Mouse (Mus musculus): ENCODE results near the gene Hcn2.

Hcn2 gene

GRCm38 (mm10) chr10:79708668-79709067, 7.8 kb upstream of the Hcn2 start:
- DNase-seq (ENCODE audit: low spot score) = no peak

GRCm38 (mm10) chr10:79709307-79709706, 7.1 kb upstream of the Hcn2 start:
- DNase-seq (ENCODE audit: low spot score) = no peak

- DNase-seq (ENCODE audit: low spot score) = no peak
These were observed 4.4 kb upstream of the Hcn2 start for GRCm38 (mm10) chr10:79712029-79712428.

- peak; percentile 93 for DNase-seq (ENCODE audit: low spot score)
These were observed 3.8 kb upstream of the Hcn2 start for GRCm38 (mm10) chr10:79712499-79713126.

- DNase-seq (ENCODE audit: low spot score) = no peak
These were observed 3.3 kb upstream of the Hcn2 start for GRCm38 (mm10) chr10:79713163-79713562.

- no peak for DNase-seq (ENCODE audit: low spot score)
These were observed 1.4 kb upstream of the Hcn2 start for GRCm38 (mm10) chr10:79714996-79715395.

- no peak for DNase-seq (ENCODE audit: low spot score)
These were observed 538 bp downstream of the Hcn2 start for GRCm38 (mm10) chr10:79716988-79717355.

GRCm38 (mm10) chr10:79717640-79718357, 1.4 kb downstream of the Hcn2 start:
- DNase-seq (ENCODE audit: low spot score) = peak; percentile 90

GRCm38 (mm10) chr10:79721089-79721488, 4.7 kb downstream of the Hcn2 start:
- DNase-seq (ENCODE audit: low spot score) = no peak

- no peak for DNase-seq (ENCODE audit: low spot score)
These were observed 6.6 kb downstream of the Hcn2 start for GRCm38 (mm10) chr10:79723047-79723446.

GRCm38 (mm10) chr10:79723692-79724091, 7.3 kb downstream of the Hcn2 start:
- no peak for DNase-seq (ENCODE audit: low spot score)

GRCm38 (mm10) chr10:79726090-79726489, 9.7 kb downstream of the Hcn2 start:
- DNase-seq (ENCODE audit: low spot score) = peak; percentile 71

- no peak for DNase-seq (ENCODE audit: low spot score)
These were observed 12.2 kb downstream of the Hcn2 start for GRCm38 (mm10) chr10:79728323-79729249.

GRCm38 (mm10) chr10:79729357-79729965, 13.0 kb downstream of the Hcn2 start:
- no peak for DNase-seq (ENCODE audit: low spot score)

GRCm38 (mm10) chr10:79732500-79732899, 16.1 kb downstream of the Hcn2 start:
- no peak for DNase-seq (ENCODE audit: low spot score)

- DNase-seq (ENCODE audit: low spot score) = no peak
These were observed 17.4 kb downstream of the Hcn2 start for GRCm38 (mm10) chr10:79733847-79734246.

- no peak for DNase-seq (ENCODE audit: low spot score)
These were observed 18.9 kb downstream of the Hcn2 start for GRCm38 (mm10) chr10:79735361-79735760.

GRCm38 (mm10) chr10:79736706-79737105, 20.3 kb downstream of the Hcn2 start:
- DNase-seq (ENCODE audit: low spot score) = no peak

- peak; percentile 69 for DNase-seq (ENCODE audit: low spot score)
These were observed 21.8 kb downstream of the Hcn2 start for GRCm38 (mm10) chr10:79738259-79738658.

GRCm38 (mm10) chr10:79739234-79739633, 22.8 kb downstream of the Hcn2 start:
- no peak for DNase-seq (ENCODE audit: low spot score)

GRCm38 (mm10) chr10:79740863-79741262, 24.4 kb downstream of the Hcn2 start:
- DNase-seq (ENCODE audit: low spot score) = peak; percentile 42

- DNase-seq (ENCODE audit: low spot score) = peak; percentile 39
These were observed 26.7 kb downstream of the Hcn2 start for GRCm38 (mm10) chr10:79743161-79743560.
